Mouse (Mus musculus) heart, postnatal 36 days (tissue): Measurements from ENCODE around the gene Gm20388. TPM values are rescaled to one million over a fixed set of nuclear protein-coding genes. Genes with fewer than 3 reads are reported as not detected.

ENCODE experiments used
- DNase-seq, 2 experiments: peaks; one replicate each; pipeline ENCODE4 v3.0.0; 2021 to 2022
- intact Hi-C: fragments of 180-260 bp; cut with DNase I; formaldehyde crosslinking; loops from one replicate; pipeline ENCODE4 v1.15.1; 2025
- total RNA-seq, 2 experiments: library from RNA; stranded (reverse); gene quantifications; 2 replicates each; pipeline ENCODE4 v1.2.3; 2021

The Gm20388 gene
- total RNA-seq, 2 experiments from 2014 or later, result 3.5 to 4.9 TPM

DNA sequence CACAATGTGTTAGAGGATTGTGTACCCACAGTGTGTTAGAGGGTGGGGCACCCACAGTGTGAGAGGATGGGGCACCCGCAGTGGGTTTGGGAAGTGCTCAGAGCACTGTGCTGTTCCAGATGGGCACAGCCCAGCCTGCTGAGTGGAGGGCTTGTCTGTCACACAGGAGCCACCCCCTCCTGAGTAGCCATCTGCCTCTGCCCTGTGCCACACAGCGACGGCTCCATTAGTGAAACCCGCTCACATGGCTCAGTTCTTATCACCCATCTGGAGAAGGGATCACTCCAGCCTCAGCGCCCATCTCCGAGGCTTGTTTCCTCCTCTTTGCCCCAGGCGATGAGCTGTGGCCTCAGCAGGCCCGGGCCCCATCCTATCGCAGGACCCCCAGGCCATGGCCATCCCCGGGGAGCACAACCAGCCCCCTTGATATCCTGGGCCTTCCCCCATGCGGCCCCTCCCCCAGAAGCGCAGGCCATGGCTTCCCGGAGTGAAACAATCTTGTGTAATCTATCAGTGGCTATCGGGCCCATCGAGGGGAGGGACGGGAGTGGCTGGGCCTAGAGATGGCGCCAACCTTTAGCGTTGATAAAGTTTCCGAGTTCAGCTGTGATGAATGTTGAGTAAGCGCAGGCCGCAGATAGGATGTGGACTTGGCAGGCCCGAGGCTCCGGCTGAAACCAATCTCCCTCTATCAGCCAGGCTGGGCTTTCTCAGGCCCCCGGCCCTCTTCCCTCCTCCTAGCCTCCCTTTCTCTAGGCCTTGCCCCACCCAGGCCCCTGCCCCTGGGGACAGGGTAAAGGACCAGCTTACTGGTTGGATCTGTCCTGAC, 2385.7 kb downstream of the Gm20388 start:
- intact Hi-C loops, result no loop called here
- DNase-seq, result peak in 1 of 2 experiments; percentile 50

DNA sequence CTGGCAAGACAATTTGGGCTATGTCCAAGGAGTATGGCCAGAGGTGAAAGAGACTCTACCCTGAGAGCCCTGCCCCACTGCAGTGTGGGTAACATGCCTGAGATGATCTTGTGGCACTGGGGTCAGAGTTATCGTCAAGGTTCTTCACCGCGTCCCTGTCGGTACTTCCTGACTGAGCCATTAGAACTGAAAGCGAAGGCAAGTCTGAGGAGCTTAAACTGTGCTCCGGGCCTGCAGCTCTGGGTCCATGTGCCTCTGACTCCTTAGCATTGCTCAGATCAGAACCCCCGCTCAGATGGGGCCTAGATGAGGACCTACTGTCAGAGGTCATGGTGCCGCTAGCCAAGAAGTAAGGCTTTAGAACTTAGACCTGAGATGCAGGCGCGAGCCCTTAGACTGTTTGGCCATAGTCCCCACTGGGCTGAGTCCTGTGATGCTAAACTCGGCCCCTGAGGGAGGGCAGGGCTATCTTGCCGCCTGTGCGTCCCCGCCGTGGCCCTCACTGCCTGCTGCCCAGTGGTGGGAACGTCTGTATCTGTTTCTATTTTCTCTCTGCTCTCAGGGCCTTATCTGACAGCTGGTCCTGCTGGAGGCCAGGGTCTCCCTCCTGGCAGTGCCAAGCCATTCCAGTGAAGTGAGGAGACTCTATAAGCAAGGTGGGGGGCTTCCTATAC, 2389.1 kb downstream of the Gm20388 start:
- peak in 1 of 2 experiments; percentile 35 for DNase-seq
- intact Hi-C loops, result loop anchor here (2.0 kb wide), 1 partner anchor 15 kb away; no protein-coding TSS in a partner anchor

DNA sequence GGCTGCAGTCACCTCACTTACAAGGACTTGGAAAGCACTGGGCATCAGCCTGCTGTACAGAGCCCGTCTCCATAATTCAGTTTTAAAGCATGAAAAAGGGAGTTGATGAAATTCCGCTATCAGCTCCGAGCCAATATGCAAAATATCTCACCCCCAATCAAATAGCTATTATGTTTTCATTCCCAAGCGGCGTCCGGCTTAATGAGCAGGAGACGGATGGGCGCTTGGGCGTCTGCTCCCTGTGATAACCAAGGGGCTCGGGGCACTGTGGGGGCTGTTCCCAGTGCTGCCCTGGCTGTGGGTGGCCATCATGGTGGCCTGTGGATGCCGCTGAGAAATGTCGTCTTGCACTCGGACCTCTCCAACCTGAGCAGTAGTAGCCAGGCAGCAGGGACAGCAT, 2390.4 kb downstream of the Gm20388 start:
- intact Hi-C loops, result no loop called here

DNA sequence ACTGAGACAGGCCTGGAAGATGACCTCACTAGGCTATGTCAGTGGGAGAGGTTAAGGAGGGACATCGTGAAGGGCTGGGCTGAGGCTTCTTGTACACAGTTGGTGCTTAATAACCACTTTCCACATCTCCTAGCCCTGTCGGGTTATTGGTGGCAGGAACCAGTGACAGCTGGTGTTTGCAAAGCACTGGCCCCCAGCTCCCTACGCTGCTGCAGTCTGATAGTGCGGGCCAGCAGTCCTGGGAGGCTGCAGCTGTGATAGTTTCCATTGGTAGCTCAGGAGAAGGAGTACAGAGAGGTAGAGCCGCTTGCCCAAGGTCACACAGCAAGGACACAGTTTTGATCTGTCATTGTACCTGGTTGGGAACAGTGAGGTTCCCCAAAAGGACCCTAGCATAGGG, 2391.2 kb downstream of the Gm20388 start:
- intact Hi-C loops, result no loop called here

More for the DNA sequence above, 2390.4 kb downstream of the Gm20388 start:
- no peak for DNase-seq

DNA sequence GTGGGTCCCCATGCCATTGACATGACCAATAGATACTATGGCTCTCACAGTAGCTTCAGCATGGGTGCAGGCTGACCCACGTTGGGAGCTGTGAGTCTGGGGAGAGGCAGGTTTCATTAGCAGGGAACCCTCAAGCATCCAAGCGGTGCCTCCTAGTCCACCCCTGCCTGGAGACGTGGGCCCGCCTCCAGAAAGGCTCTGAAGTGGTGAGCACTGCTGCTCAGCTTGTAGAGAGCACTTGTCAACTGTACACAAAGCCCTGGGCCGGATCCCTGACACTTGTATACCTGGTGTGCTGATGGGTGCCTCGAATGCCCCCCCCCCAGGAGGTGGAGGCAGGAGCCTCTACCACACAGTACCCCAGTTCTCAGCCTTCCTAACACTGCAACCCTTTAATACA, 2392.8 kb downstream of the Gm20388 start:
- intact Hi-C loops, result no loop called here
- no peak for DNase-seq

More for the DNA sequence above, 2391.2 kb downstream of the Gm20388 start:
- DNase-seq, result no peak

DNA sequence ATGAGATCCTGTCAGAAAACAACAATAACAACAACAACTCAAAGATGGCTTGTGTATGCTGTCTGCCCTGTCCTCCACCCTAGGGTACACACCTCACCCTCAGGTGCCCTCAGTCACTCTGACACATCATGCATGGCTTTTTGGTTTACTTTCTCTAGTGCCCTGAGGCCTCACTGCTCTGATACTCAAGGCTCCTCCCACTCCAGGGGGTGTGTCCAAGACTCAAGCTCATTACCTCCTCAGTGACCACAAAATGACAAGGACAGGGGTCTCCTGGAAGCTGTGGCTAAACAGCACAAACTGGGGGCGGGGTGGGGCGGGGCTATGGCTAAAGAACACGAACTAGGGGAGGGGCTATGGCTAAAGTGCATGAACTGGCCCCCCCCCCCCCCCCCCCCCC, 2393.4 kb downstream of the Gm20388 start:
- intact Hi-C loops, result no loop called here

DNA sequence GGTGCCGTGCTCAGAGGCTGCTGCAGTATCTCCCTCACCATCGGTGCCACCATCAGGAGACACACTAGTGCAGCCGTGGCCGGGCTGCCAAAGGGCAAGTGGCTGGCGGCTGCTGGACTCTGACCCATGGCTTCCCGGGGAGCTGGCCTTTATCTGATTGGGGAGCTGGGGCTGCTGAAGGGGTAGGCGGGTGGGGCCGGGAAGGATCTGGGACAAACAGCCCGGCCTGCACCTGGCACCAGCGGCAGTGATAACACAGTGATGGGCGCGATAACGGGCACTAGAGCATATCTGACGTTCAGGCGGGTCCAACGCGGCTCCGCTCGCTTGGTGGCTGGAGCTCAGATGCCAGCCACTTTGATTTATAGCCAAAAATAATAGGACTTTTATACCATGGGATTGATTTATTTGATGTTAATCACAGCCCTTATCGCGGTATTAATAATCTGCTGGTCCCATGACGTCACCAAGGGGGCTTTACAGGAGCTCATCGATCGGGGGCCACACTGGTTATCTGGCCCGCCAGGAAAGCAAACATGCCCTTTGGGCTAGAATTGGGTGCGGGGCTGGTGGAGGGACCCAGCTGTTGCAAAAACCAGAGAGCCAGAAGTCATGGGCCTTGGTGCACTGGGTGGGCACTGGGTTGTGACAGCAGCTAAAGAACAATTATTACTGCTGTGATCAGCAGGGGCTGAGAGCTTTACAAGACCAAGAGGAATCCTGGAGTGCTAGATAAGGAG, 2396.2 kb downstream of the Gm20388 start:
- intact Hi-C loops, result no loop called here
- no peak for DNase-seq

More for the DNA sequence above, 2393.4 kb downstream of the Gm20388 start:
- no peak for DNase-seq

DNA sequence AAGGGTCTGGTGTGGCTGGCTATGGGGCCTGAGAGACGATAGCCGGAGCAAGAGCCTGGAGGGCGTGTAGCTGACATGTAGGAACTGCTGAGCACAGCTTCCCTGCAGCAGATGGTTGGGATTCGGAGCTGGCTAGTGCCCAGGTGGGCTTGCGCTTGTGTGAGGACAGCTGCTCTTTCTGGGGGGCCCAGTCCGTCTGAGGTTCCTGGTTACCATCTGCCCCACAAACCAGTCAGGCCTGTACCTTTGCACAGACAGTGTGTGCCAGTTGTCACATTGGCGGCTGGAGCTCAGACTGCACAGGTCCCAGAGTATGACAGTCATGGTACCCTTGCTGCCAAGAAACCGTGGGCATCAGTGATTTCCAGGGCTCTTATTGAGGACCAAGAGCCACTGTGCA, 2397.2 kb downstream of the Gm20388 start:
- DNase-seq, result no peak
- intact Hi-C loops, result no loop called here

DNA sequence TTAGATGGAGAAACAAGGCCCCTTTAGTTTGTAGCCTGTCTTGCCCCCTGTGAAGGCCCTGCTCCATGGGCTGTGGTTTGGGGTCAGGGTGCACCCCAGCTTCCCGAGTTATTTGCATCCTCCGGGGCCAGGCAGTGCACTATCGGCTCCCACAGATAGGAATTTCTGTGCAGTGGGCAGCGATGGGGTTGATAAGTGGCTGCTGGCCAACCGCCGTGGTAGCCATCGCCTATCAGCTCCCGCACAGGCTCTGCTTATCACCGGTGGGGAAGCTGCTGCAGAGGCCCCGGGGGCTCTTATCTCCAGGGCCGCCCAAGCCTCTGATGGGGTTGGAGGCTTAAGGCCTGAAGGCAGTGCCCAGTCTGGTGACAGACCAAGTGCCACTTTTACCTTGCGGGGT, 2398.6 kb downstream of the Gm20388 start:
- no peak for DNase-seq

DNA sequence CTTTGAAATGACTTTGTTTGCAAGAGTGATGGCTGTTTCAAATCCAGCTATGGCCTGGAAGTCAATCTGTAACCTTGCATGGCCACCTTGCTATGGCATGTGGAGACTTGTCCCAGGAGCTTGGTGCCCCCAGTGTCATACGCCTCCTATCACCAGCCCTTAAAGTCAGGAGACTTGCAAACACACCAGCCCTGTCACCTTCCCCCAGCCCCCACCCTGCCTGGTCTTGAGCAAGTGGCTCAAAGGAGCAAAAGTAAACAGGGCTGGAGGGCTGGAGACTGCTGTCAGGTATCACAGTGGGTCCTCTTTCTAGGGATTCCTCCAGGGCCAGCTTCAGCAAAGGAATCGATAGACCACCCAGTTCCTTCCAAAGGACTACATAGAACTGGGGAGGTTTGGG, 2400.5 kb downstream of the Gm20388 start:
- intact Hi-C loops, result no loop called here
- no peak for DNase-seq

More for the DNA sequence above, 2398.6 kb downstream of the Gm20388 start:
- intact Hi-C loops, result no loop called here

DNA sequence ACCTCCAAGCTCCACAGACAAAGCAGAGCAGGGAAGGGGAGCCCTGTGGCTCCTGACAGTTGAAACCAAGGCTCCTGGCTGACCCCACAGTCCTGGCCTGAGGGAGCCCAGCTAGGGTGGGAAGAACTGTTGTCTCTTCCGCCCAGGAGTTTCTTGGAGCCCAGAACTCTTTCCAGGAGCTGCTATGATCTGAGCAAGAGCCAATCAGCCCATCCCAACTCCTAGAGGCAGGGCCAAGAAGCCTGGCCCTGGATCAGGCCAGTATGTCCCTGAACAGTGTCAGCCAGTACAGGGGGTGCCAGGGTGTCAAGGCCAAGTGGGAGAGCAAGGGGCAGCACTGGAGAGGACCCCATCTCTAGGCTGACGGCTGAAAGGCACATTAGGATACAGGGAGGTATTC, 2401.9 kb downstream of the Gm20388 start:
- DNase-seq, result peak in 1 of 2 experiments; percentile 31
- intact Hi-C loops, result no loop called here

DNA sequence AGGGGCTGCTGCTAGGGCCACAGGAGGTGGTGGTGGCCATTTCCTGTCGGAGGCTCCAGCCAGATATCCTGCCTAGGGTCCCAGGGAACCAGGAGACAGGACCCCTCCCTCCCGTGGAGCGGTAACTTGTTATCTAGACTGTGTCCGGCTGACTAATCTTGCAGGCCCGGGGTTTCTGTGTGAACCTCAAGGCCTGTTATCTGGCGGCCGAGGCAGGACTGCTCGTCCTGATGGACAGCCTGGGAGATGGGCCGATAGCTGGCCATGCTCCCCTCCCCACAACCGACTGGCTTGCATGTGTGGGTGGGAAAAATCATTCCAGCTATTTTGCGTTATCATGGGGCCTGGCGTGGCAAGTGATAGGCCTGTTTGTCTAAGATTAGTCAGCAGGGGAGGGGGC, 2402.7 kb downstream of the Gm20388 start:
- intact Hi-C loops, result no loop called here
- no peak for DNase-seq

DNA sequence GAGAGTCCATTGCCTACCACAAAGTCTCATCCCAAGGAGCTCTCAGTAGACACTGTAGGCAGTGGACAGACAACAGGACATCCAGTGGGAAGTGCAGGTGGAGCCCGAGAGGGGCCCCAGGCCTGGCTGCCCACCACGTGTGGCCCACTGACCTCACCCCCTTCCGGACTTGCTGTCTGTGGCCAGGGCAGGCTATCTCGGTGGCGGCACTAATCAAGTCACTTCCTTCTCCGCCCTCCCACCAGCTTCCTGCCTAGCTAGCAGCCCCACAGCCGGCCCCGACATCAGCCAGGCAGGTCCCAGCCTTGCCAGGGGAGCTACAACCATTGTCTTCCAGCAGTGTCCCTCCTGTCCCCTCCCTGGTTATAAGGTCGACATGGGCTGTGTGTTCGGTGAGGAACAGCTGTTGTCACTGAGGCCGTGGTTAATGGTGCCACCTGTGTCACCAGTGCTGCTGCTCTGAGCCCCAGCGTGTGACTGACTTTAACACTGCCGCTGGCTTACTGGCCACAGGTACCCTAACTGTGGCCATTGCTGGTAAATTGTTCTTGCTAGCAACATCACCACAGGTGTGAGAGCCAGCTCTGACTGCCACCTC, 2404.4 kb downstream of the Gm20388 start:
- DNase-seq, result peak; percentile 38 to 48
- intact Hi-C loops, result loop anchor here (2.0 kb wide), 2 partner anchors 16 to 30 kb away; no protein-coding TSS in a partner anchor

DNA sequence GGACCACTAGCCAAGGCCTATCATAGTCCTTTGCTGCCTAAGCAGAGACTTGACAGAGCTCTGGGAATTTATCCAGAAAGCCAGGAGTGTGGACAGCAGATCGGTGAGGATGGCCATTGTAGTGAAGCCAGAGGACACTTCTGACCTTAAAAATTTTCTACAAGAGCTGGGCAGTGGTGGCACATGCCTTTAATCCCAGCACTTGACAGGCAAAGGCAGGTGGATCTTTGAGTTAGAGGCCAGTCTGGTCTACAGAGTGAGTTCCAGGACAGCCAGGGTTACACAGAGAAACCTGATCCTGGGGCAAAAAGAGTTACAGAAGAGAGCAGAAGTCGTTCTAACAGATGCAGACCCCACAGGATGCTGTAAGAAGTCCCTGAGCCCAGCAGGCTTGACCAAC, 2405.8 kb downstream of the Gm20388 start:
- no peak for DNase-seq
- intact Hi-C loops, result no loop called here

DNA sequence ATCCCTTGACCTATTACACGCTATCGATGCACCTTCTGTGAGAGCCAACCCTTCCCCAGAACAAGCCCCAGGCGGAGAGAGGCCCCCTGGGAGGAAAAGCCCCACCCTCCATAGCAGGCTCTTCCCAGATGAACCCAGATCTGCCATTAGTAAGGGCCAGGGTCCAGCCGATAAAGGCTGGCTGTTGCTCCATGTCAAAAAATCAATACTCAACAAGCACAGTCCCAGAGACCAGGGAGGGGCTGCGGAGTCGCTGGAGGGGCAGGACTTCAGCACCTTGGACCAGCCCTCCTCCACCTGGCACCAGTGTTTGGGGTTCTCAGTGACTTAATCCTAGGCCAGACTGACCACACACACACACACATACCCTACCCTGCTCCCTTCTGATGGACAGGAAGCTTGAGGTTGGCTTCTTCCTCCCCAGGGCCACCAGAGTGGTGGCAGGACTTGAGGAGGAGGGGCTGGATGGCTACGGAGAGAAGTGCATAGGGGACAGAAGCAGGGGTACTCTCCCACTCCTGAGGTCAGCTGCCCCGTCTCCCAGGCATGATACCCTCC, 2407.4 kb downstream of the Gm20388 start:
- intact Hi-C loops, result no loop called here
- DNase-seq, result no peak

DNA sequence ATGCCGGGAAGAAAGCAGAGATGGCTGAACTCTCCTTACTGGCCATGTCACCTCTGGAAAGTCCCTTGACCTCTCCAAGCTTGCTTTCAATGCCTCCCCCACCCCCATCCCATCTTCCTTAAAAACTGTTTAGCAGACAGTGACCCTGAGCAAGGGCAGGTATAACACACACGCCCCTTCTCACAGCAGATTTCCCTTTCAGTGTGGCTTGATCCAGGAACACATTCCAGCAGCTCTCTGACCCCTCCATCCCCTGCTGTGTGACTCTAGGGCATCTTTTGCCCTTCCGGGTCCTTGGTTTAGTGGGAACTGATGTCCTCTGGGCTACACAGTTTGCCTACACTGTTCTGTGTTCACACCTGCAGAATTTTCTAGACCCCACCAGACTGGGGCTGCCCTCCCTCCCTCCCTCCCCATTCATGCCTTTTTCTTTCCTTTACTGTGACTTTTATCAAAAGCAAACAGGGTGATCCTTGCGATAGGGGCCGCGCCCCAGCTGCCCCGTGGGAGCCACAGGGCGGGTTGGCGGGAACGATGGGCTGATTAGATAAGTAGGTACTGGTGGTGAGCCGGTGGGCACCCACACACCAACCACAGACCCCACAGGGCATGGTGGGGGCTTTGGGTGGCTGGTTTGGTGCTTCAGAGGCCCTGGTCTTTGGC, 2408.5 kb downstream of the Gm20388 start:
- intact Hi-C loops, result no loop called here

DNA sequence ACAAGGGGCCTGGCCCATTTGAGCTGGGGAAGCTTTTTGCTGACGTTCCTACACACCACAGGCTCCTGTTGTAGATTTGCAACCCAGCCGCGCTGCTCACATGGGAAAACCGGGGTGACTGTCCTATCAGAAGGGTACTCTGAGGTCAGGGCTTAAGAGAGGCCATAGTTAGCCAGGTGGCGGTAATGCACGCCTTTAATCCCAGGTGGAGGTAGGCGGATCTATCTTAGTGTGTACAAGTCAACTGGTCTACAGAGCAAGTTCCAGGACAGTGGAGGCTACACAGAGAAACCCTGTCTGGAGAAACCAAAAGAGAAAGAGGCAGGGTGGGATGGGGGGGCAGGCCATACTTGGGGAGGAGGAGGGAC, 2409.1 kb downstream of the Gm20388 start:
- intact Hi-C loops, result no loop called here
- DNase-seq, result no peak

More for the DNA sequence above, 2408.5 kb downstream of the Gm20388 start:
- no peak for DNase-seq

DNA sequence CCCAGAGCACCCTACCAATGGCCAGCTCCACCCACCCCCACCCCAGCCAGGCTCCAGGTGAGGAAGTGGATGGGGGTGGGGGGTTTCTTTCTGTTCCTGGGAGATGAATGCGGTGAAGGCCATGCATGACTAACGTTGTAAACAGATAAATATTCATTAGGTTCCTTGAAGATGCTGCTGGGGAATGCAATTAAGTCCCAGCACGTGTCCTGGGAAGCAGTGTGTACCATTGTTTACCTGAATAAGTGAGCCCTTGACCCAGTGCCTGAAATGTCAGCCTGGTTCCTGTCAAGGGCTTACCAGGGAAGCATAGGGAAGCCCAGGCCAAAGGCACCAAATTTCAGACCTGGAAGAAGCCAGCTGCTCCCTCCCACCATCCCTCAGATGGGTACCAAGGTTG, 2409.9 kb downstream of the Gm20388 start:
- intact Hi-C loops, result no loop called here
- DNase-seq, result no peak

DNA sequence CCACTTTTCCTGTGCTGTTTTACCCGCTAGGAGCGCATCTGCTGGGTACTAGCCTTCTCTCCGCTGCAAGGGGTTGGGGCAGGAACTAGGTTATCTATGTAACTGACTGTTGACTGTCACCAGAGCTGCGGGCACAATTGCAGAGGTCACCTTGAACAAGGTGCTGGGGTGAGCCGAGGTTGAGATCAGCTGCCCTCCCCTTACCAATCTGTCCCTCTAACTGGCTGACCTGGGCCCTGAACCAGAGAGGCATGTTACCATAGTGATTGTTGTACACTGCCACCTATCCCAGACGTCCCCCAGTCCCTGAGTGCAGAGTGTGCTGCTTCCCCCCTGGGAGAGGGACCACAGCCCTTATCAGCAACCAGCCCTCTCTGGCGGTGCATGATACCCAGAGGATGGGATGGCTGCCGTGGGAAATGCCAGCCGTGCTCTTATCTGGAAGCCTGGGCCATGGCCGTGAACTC, 2410.8 kb downstream of the Gm20388 start:
- no peak for DNase-seq
- intact Hi-C loops, result no loop called here

DNA sequence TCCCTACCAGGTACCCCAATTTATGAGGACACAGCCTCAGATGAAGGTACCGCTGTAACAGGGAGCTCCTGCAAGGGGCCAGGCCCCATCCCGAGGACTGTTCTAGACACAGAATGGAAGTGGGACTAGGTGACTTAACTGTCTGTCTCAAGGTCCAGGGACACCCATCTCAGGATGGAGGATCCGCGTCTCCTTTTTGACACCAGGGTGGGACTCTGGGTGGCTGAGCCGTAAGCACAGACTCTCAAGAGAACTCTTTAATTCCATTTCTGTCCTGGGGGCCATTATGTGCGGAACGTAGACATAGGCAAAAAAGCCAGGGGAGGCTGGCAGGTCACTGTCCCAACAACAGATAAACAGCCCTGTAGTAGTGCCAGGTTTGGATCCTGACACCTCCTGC, 2411.5 kb downstream of the Gm20388 start:
- no peak for DNase-seq
- intact Hi-C loops, result no loop called here
